Mouse (Mus musculus) gastrocnemius, postnatal 14 days (tissue): ENCODE measurements around the gene Map6. TPM values are rescaled to one million over a fixed set of nuclear protein-coding genes. Genes with fewer than 3 reads are reported as not detected.
A peak's percentile ranks its signal among the peaks of the same experiment; 100 is the strongest.

Experiments used
- DNase-seq: peaks from one replicate; pipeline ENCODE4 v3.0.0; 2021; ENCODE audit warnings: mixed read lengths
- intact Hi-C: fragments of 180-260 bp; cut with DNase I; formaldehyde crosslinking; loops from one replicate; pipeline ENCODE4 v1.15.1; 2025; ENCODE audit warnings: low total_unique reads
- total RNA-seq, 2 experiments: library from RNA; stranded (reverse); gene quantifications; 2 replicates each; pipeline ENCODE4 v1.2.3; 2021

The Map6 gene
- total RNA-seq, 2 experiments from 2014 or later: 3.9 to 6.6 TPM

GRCm38 (mm10) chr7:99305688-99306087 lies 38.4 kb downstream of the Map6 start:
- intact Hi-C loops: no loop called here
- no peak for DNase-seq

DNA sequence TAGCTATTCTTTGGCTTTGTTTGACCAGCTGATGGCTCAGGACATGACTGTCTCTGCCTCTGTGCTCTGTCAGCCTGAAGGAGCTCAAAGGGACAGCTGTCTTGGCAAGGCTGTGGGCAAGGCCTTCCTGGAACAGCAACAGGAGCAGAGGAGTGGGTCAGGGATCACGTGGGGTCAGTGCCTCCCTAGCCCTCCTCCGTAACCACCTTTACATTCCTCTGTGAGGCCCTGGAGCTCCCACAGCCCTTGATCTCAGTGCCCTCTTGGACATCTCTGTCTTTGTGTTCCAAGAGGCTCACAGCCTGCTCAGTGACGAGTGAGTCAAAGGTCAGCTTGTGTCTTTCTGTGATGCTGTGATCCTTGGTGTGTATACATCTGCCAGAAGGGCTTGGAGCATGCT lies 39.4 kb downstream of the Map6 start:
- DNase-seq: no peak
- intact Hi-C loops: no loop called here

GRCm38 (mm10) chr7:99311433-99311832 lies 44.2 kb downstream of the Map6 start:
- intact Hi-C loops: no loop called here

GRCm38 (mm10) chr7:99312058-99312457 lies 44.8 kb downstream of the Map6 start:
- intact Hi-C loops: no loop called here
- no peak for DNase-seq

More at GRCm38 (mm10) chr7:99311433-99311832, 44.2 kb downstream of the Map6 start:
- no peak for DNase-seq

DNA sequence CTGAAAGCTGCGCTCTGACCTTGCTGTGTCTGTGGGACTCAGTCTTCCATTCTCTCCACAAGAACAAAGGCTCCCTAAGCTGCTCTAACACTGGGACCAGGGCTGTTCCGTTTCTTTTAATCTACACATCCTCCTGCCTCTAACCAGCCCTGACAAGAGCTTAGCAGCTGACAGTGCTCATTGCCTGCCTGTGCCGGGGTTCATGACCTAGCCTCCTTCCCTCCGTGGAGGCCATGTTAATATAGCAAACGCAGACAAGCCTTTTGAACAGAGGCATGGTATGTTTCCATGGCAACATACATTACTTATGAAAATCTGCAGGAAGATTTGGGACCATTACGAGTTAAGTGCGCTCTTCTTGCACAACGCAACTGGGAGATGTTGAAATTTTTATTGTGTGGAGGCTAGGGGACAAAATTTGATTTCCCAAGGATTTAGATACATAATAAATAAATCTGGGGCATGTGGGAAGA lies 45.5 kb downstream of the Map6 start:
- intact Hi-C loops: no loop called here
- no peak for DNase-seq

- intact Hi-C loops: no loop called here
- no peak for DNase-seq
Measured at GRCm38 (mm10) chr7:99313253-99313652, 46.0 kb downstream of the Map6 start.

DNA sequence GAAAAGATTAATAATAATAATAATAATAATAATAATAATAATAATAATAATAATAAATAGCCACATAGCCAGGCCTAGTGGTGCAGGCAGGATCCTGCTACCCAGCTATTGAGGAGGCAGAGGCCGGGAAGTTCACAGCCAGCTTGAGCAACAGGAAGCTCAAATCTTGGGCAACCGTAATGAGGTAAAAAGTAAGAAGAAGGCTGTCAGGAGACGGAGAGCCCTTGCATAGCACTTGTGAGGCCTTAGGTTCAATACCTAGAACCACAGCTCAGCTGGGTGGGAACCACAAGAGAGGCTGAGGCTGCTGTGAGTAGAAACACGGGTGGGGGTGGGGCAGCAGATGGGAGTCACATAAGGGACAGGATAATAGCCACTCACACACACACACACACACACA lies 47.3 kb downstream of the Map6 start:
- intact Hi-C loops: no loop called here
- no peak for DNase-seq

GRCm38 (mm10) chr7:99316207-99316606 lies 49.0 kb downstream of the Map6 start:
- intact Hi-C loops: no loop called here
- no peak for DNase-seq

- intact Hi-C loops: no loop called here
Measured at GRCm38 (mm10) chr7:99317475-99317874, 50.2 kb downstream of the Map6 start.

GRCm38 (mm10) chr7:99320524-99320923 lies 53.3 kb downstream of the Map6 start:
- intact Hi-C loops: no loop called here
- DNase-seq: no peak

More at GRCm38 (mm10) chr7:99317475-99317874, 50.2 kb downstream of the Map6 start:
- no peak for DNase-seq

- DNase-seq: no peak
- intact Hi-C loops: no loop called here
Measured at GRCm38 (mm10) chr7:99322691-99323320, 55.6 kb downstream of the Map6 start.

DNA sequence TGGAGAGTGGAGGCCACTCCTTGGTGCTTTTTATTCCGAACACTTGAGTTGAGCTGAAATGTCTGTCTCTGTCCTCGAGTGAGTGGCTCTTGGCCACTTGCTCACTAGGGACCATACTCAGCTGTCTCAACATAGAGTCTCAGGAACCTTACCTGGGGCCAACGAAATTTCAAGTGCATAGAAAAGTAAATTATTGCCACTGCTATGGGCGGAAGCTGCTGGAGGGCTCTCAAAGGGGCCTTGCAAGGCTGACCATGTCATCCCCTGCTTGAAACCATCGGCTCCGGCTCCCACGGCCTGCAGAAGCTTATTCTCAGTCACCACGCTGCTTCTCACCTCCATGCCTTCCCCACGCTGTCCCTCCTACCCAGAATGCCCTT lies 56.1 kb downstream of the Map6 start:
- intact Hi-C loops: no loop called here

GRCm38 (mm10) chr7:99324810-99325209 lies 57.6 kb downstream of the Map6 start:
- intact Hi-C loops: loop anchor here (5.0 kb wide), 1 partner anchor 127 kb away; no protein-coding TSS in a partner anchor
- DNase-seq: no peak

More for the DNA sequence above, 56.1 kb downstream of the Map6 start:
- DNase-seq: no peak

- intact Hi-C loops: loop anchor here (5.0 kb wide), 1 partner anchor 126 kb away; no protein-coding TSS in a partner anchor
- peak; percentile 52 for DNase-seq
Measured at GRCm38 (mm10) chr7:99326128-99326527, 58.9 kb downstream of the Map6 start.

DNA sequence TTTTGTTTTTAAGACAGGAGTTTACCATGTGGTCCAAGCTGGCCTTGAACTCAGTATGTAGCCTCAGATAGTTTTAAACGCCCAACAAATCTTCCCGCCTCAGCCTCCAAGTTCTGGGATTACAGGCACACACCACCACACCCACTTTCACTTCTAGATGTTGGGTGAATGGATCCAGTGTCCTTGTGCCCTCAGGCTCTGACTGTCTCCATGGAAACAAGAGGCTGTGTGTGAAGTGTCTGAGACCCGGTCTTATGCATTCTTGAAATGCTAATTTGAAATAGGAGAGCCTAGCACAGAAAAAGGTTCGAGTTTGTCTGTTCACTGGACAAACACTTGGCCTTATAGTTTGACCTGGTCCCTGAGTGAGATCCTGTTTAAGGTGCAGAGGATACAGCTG lies 61.6 kb downstream of the Map6 start:
- intact Hi-C loops: loop anchor here (5.0 kb wide), 1 partner anchor 123 kb away; no protein-coding TSS in a partner anchor

GRCm38 (mm10) chr7:99330012-99330411 lies 62.8 kb downstream of the Map6 start:
- intact Hi-C loops: no loop called here
- no peak for DNase-seq

More for the DNA sequence above, 61.6 kb downstream of the Map6 start:
- DNase-seq: no peak

- intact Hi-C loops: no loop called here
- peak; percentile 87 for DNase-seq
Measured at GRCm38 (mm10) chr7:99332774-99333480, 65.7 kb downstream of the Map6 start.

DNA sequence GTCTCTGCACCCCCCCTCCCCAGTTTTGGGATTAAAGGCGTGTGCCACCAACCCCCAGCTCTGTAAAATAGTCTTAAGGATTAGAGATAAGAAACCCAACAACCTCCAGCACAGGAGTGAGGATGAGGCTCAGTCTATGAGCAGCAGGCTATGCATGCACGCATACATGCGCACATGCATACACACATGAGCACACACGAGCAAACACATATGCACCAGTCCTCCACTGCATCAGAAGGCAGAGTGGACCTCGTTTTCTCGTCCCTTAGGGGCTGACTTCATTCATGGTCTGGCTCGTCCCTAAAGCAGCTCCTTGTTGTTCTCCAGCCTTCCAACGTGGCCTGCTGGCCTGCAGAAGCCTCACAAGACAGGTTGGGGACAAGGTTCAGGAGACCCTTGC lies 73.5 kb downstream of the Map6 start:
- no peak for DNase-seq
- intact Hi-C loops: no loop called here

DNA sequence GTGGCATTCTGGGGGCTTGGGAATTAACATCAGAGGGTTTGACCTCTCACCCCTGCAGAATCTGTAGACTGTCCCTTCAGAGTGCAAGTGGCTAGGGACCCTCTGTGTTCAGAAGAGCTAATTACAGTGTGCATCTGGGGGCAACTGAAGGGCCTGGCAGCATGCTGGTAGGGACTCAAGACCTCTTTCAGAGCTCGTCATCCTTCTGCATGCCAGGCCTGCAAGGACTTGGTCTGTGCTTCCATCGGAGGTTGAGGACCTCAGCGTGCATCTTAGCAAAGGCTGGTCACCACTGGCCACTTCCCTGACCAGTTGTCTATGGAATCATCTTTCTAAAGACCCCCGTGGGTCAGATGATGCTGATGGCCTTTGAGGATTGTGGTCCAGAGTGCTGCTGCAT lies 76.3 kb downstream of the Map6 start:
- intact Hi-C loops: no loop called here
- no peak for DNase-seq

DNA sequence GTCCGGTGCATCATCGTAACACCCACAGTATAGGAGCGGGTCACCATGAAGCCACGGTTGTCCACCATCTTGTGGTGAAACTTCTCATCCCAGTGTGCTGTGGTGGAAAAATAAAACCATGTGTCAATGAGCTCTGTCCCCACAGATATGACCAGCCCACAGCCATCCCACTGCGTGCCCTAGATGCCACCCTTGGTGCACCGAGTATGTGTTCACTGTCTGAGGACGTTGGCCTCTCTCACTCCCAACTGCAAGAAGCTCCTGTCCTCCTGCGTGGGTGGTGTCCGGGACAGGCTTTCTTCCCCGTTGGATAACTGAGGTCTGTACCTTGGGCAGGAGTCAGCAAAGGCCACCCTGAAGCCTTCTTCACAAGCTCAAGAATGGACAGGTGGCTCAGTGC lies 80.0 kb downstream of the Map6 start:
- no peak for DNase-seq
- intact Hi-C loops: no loop called here

- intact Hi-C loops: no loop called here
- DNase-seq: no peak
Measured at GRCm38 (mm10) chr7:99348883-99349282, 81.6 kb downstream of the Map6 start.
